Mouse (Mus musculus) MEL (cell line): ENCODE measurements around the gene Aqp6.

Source experiments
- CTCF ChIP-seq, 3 experiments: IDR thresholded peaks in 2 of 3; conservative IDR thresholded peaks in 1 of 3; 2 replicates each; pipeline ENCODE4 v1.5.1; 2011 to 2012; ENCODE audit warnings: low read length in 3 of 3, low read depth in 2 of 3, mild to moderate bottlenecking in 2 of 3, improper control_type of control experiment in 1 of 3, inconsistent platforms in 1 of 3, mixed read lengths in 1 of 3, moderate library complexity in 1 of 3; ENCODE audit not compliant: control insufficient read depth in 1 of 3, insufficient read depth in 1 of 3, poor library complexity in 1 of 3, severe bottlenecking in 1 of 3
- ELF1 ChIP-seq: IDR thresholded peaks from 2 replicates; pipeline ENCODE4 v1.6.1; 2014; ENCODE audit warnings: low read depth, mild to moderate bottlenecking, inconsistent platforms, low read length, improper control_type of control experiment, moderate library complexity
- EP300 ChIP-seq, 2 experiments: IDR thresholded peaks; 2 replicates each; pipeline ENCODE4 v1.6.1; 2011; ENCODE audit warnings: improper control_type of control experiment in 2 of 2, low read length in 2 of 2, low read depth in 1 of 2, mild to moderate bottlenecking in 1 of 2
- ETS1 ChIP-seq: IDR thresholded peaks from 2 replicates; pipeline ENCODE4 v1.6.1; 2012; ENCODE audit warnings: low read depth, mild to moderate bottlenecking, inconsistent platforms, low read length, improper control_type of control experiment, moderate library complexity
- GABPA ChIP-seq: IDR thresholded peaks from 2 replicates; pipeline ENCODE4 v1.6.1; 2012; ENCODE audit warnings: low read depth, mild to moderate bottlenecking, inconsistent platforms, low read length, improper control_type of control experiment, moderate library complexity
- GATA1 ChIP-seq: IDR thresholded peaks from 2 replicates; pipeline ENCODE4 v1.6.1; 2011; ENCODE audit warnings: low read depth, low read length, improper control_type of control experiment
- KAT2A ChIP-seq: conservative IDR thresholded peaks from 2 replicates; pipeline ENCODE4 v1.6.1; 2012; ENCODE audit warnings: low read depth, low read length, improper control_type of control experiment, inconsistent platforms
- MAFK ChIP-seq: IDR thresholded peaks from 2 replicates; pipeline ENCODE4 v1.6.1; 2011; ENCODE audit warnings: low read depth, mild to moderate bottlenecking, low read length, improper control_type of control experiment, borderline replicate concordance
- MYB ChIP-seq: IDR thresholded peaks from 2 replicates; pipeline ENCODE4 v1.6.1; 2011; ENCODE audit warnings: mild to moderate bottlenecking, low read depth, low read length, improper control_type of control experiment
- NELFE ChIP-seq: IDR thresholded peaks from 2 replicates; pipeline ENCODE4 v1.6.1; 2011; ENCODE audit warnings: low read depth, low read length, improper control_type of control experiment
- POLR2A ChIP-seq, 2 experiments: IDR thresholded peaks; 2 replicates each; pipeline ENCODE4 v1.6.1; 2011 to 2012; ENCODE audit warnings: low read length in 2 of 2, mild to moderate bottlenecking in 2 of 2, control low read depth in 1 of 2, improper control_type of control experiment in 1 of 2, low read depth in 1 of 2, moderate library complexity in 1 of 2; ENCODE audit not compliant: control insufficient read depth in 1 of 2, insufficient read depth in 1 of 2, poor library complexity in 1 of 2
- ZMIZ1 ChIP-seq: IDR thresholded peaks from 2 replicates; pipeline ENCODE4 v1.6.1; 2012; ENCODE audit warnings: low read depth, mild to moderate bottlenecking, inconsistent platforms, low read length, improper control_type of control experiment, moderate library complexity

DNA sequence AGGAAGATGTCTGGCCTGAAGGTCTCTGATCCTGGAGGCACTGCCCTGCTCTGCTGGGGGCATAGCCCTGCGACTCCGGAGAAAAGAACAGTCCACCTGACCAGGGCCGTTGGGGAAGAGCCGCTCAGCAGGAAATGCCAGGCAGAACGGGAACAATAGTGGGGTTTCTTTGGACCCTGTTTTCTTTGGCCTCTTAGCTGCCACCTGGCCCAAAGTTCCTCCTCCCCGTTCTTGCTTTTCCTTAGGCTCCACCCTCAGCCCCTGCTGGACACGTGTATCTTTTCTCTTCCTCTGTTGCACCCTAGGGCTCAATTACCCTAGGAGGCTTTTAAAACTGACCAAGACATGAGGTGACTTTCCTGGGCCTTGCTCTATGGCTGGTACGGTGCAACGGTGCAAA lies 12.0 kb upstream of the Aqp6 start:
- TF ChIP-seq POLR2A (IDR thresholded peaks at IDR 0.05; ENCODE audit: control insufficient read depth in 1 of 2, insufficient read depth in 1 of 2, low read depth in 1 of 2, low read length in 2 of 2, poor library complexity in 1 of 2): no peak
- no peak for TF ChIP-seq CTCF (IDR thresholded peaks at IDR 0.05 in 2 of 3, conservative IDR thresholded peaks at IDR 0.05 in 1 of 3; ENCODE audit: control insufficient read depth in 1 of 3, insufficient read depth in 1 of 3, low read depth in 2 of 3, low read length in 3 of 3, poor library complexity in 1 of 3, severe bottlenecking in 1 of 3)
- TF ChIP-seq EP300 (IDR thresholded peaks at IDR 0.05; ENCODE audit: low read depth in 1 of 2, low read length in 2 of 2): no peak
- no peak for TF ChIP-seq NELFE
- no peak for TF ChIP-seq ETS1
- TF ChIP-seq ZMIZ1: no peak
- no peak for TF ChIP-seq GATA1
- no peak for TF ChIP-seq KAT2A
- TF ChIP-seq MAFK: no peak
- TF ChIP-seq GABPA: no peak
- no peak for TF ChIP-seq ELF1
- no peak for TF ChIP-seq MYB
